Mouse (Mus musculus) liver, postnatal 0 days (tissue): ENCODE measurements around the gene Nr2e3. TPM values are rescaled to one million over a fixed set of nuclear protein-coding genes. Genes with fewer than 3 reads are reported as not detected.
"Not testable (repeated sequence)": the region's sequence is repeated elsewhere in the genome, so short reads cannot be mapped to it uniquely, and the experiment has no call there.

ENCODE experiments used
- ATAC-seq: fragments of 200-750 bp; cut with Nextera tagmentation; 2 replicates; pipeline ENCODE4 v1.8.0; 2017; ENCODE audit warnings: mild to moderate bottlenecking, moderate library complexity
- DNase-seq: peaks from one replicate; pipeline ENCODE4 v3.0.0-alpha.2; 2016
- H3K27ac ChIP-seq: fragments of 300-500 bp; sonication (generic); 2 replicates; pipeline ENCODE4 v1.5.1; 2014; ENCODE audit warnings: antibody characterized with exemption, moderate library complexity, mild to moderate bottlenecking, low read depth
- H3K27me3 ChIP-seq: fragments of 300-500 bp; sonication (generic); 2 replicates; pipeline ENCODE4 v1.6.1; 2014; ENCODE audit warnings: low read length, control low read depth, mixed read lengths; ENCODE audit not compliant: insufficient read depth
- H3K36me3 ChIP-seq: fragments of 300-500 bp; sonication (generic); replicated peaks from 2 replicates; pipeline ENCODE4 v1.6.1; 2014; ENCODE audit warnings: mild to moderate bottlenecking, control low read depth, low read length, moderate library complexity, mixed read lengths; ENCODE audit not compliant: insufficient read depth
- H3K4me1 ChIP-seq: fragments of 300-500 bp; sonication (generic); 2 replicates; pipeline ENCODE4 v1.6.1; 2014; ENCODE audit warnings: antibody characterized with exemption, mild to moderate bottlenecking, control low read depth; ENCODE audit not compliant: insufficient read depth
- H3K4me2 ChIP-seq: fragments of 300-500 bp; sonication (generic); 2 replicates; pipeline ENCODE4 v1.6.1; 2014; ENCODE audit warnings: low read depth, mild to moderate bottlenecking, low read length, moderate library complexity, mixed read lengths
- H3K4me3 ChIP-seq: fragments of 300-500 bp; sonication (generic); 2 replicates; pipeline ENCODE4 v1.5.1; 2014; ENCODE audit warnings: low read depth, low read length
- H3K9ac ChIP-seq: fragments of 300-500 bp; sonication (generic); replicated peaks from 2 replicates; pipeline ENCODE4 v1.6.1; 2014; ENCODE audit warnings: mild to moderate bottlenecking, moderate library complexity
- H3K9me3 ChIP-seq: fragments of 300-500 bp; sonication (generic); 2 replicates; pipeline ENCODE4 v1.6.1; 2016; ENCODE audit warnings: mild to moderate bottlenecking, control low read depth, low read length, mixed read lengths
- CTCF ChIP-seq: sonication (generic); IDR thresholded peaks from 2 replicates; pipeline ENCODE4 v1.5.1; 2016; ENCODE audit warnings: antibody characterized with exemption, low read depth
- EP300 ChIP-seq: IDR thresholded peaks from 2 replicates; pipeline ENCODE4 v1.6.1; 2016; ENCODE audit warnings: antibody characterized with exemption, low read depth, mild to moderate bottlenecking
- WGBS: fragments of 180-500 bp; shearing (Covaris S2); extraction: QIAGEN DNeasy Blood & Tissue Kit; methylation state at CpG from one replicate; pipeline ENCODE4 v1.1.7; 2014; ENCODE audit not compliant: insufficient replicate concordance; 5-methylcytosine and 5-hydroxymethylcytosine counted together
- polyA plus RNA-seq: library from polyadenylated mRNA; unstranded; fragments of >200 nt; fragmentation: Nextera tagmentation; extraction: Ambion mirVana; gene quantifications from 2 replicates; pipeline ENCODE4 v1.2.1, GENCODE M21; 2015

The Nr2e3 gene
- polyA plus RNA-seq, 1 experiment from 2014 or later = not detected

GRCm38 (mm10) chr9:59961201-59961955, 919 bp upstream of the Nr2e3 start:
- H3K9ac ChIP-seq = no peak overlapping the region
- no peak for ATAC-seq

DNA sequence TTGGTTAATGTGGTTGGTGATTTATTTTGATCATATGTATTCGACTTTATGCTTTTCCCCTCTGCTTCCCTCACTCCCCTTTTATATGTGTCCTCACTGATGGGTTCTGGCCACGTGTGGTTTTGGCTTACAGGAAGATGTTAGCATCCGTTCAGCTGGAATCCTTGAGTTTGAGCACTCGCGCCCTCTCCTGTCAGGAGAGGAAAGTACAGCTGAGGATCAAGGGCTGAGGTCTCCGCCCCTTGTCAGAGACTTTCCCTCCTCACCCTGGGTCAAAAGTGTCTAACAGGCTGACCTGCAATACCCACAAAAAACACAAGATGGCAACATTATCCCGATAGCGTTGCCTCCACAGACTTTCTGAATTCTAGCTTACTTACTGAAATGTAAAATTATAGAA, 1.2 kb downstream of the Nr2e3 start:
- Histone ChIP-seq H3K36me3 (no peaks in the 10 kb centered on the region), H3K4me3 (no peak overlapping the region), H3K27ac (no peak overlapping the region), H3K9me3 (no peaks in the 10 kb centered on the region), H3K4me2 (no peak overlapping the region), H3K9ac (no peak overlapping the region), H3K27me3 (no peaks in the 10 kb centered on the region), H3K4me1 (no peaks in the 10 kb centered on the region)
- 3% methylated on average over 8 of the region's 8 CpGs for WGBS
- no peak for TF ChIP-seq EP300
- TF ChIP-seq CTCF = peak; percentile 80
- DNase-seq (peak; percentile 82), ATAC-seq (peak; percentile 73; the same call in 1 of the 2 replicates)

More at GRCm38 (mm10) chr9:59961201-59961955, 919 bp upstream of the Nr2e3 start:
- TF ChIP-seq EP300 = no peak
- no peak for TF ChIP-seq CTCF
- Histone ChIP-seq H3K4me1 (no peaks in the 10 kb centered on the region), H3K4me3 (no peak overlapping the region), H3K36me3 (no peaks in the 10 kb centered on the region), H3K27me3 (no peaks in the 10 kb centered on the region), H3K27ac (no peak overlapping the region), H3K9me3 (no peaks in the 10 kb centered on the region), H3K4me2 (no peak overlapping the region)
- WGBS = 65% methylated on average over 14 of the region's 14 CpGs
- no peak for DNase-seq

DNA sequence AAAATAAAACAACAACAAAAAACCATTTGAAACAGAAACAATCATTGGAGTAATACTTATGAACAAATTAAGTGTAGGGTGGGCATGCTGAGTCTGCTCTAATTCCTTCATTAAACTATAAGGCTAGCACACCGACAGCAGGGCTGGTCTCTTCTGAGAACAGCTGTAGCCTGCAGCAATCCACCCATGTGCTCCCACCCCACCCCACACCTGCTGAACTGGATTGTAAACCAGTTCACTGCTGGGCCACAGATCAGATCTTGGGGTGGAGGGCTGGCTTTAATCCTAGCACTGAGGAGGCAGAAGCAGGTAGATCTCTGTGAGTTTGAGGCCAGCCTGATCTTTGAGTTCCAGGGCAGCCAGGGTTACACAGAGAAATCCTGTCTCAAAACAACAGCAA, 2.3 kb downstream of the Nr2e3 start:
- not testable (repeated sequence) for H3K9me3 ChIP-seq, H3K4me2 ChIP-seq, H3K27ac ChIP-seq, ATAC-seq, H3K36me3 ChIP-seq, H3K27me3 ChIP-seq, H3K9ac ChIP-seq, H3K4me3 ChIP-seq, DNase-seq, H3K4me1 ChIP-seq
- 61% methylated on average over 1 of the region's 1 CpGs for WGBS

DNA sequence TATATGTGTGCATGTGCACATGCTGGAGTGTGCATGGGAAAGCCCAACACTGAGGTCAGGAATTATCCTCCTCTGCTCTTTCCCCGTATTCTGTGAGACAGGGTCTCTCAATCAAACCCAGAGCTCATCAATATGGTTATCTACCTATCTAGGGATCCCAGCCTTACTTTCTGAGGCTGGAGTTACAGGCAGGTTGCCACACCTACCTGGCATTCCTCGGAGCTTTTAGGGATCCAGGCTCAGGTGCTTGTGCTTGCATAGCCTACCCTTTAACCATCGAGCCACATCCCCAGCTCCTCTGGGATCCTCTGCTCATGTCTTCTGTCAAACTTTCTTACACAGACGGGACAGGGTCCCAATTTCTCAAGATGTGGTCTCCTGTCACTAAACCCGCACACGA, 4.0 kb downstream of the Nr2e3 start:
- Histone ChIP-seq H3K4me3 (no peak overlapping the region), H3K36me3 (no peaks in the 10 kb centered on the region), H3K27ac (no peak overlapping the region), H3K4me2 (no peak overlapping the region), H3K4me1 (no peaks in the 10 kb centered on the region), H3K9me3 (no peaks in the 10 kb centered on the region), H3K9ac (no peak overlapping the region), H3K27me3 (peaks cover 2% of the 10 kb centered on the region; the same call in 1 of the 2 replicates)
- TF ChIP-seq EP300 (no peak), CTCF (no peak)
- WGBS = 52% methylated on average over 6 of the region's 6 CpGs
- ATAC-seq (no peak), DNase-seq (no peak)

- 76% methylated on average over 6 of the region's 6 CpGs for WGBS
- Histone ChIP-seq H3K27ac (no peak overlapping the region), H3K4me3 (no peak overlapping the region), H3K4me2 (no peak overlapping the region), H3K9ac (no peak overlapping the region), H3K27me3 (peaks cover 7% of the 10 kb centered on the region; the same call in 1 of the 2 replicates), H3K36me3 (no peaks in the 10 kb centered on the region), H3K4me1 (no peaks in the 10 kb centered on the region), H3K9me3 (no peaks in the 10 kb centered on the region)
- DNase-seq (no peak), ATAC-seq (no peak)
- TF ChIP-seq CTCF (no peak), EP300 (no peak)
Measured at GRCm38 (mm10) chr9:59955692-59956091, 4.8 kb downstream of the Nr2e3 start.

DNA sequence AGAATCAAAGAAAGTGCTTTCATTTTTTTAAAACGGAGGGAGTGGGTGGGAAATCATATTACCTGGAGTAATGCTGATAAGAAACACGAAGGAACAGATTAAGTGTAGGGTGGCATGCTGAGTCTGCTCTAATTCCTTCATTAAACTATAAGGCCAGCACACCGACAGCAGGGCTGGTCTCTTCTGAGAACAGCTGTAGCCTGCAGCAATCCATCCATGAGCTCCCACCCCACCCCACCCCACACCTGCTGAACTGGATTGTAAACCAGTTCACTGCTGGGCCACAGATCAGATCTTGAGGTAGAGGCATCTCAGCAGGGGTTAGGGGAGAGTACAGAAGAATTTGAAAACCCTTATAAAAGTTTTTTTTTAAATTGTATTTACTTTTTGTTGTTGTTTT, 5.3 kb downstream of the Nr2e3 start:
- H3K27ac ChIP-seq = no peak overlapping the region
- 67% methylated on average over 3 of the region's 3 CpGs for WGBS

More for the DNA sequence above, 5.3 kb downstream of the Nr2e3 start:
- Histone ChIP-seq H3K36me3 (no peaks in the 10 kb centered on the region), H3K9me3 (no peaks in the 10 kb centered on the region), H3K4me1 (no peaks in the 10 kb centered on the region), H3K27me3 (peaks cover 11% of the 10 kb centered on the region; the same call in 1 of the 2 replicates), H3K4me2 (no peak overlapping the region), H3K9ac (no peak overlapping the region), H3K4me3 (no peak overlapping the region)
- ATAC-seq = no peak
- TF ChIP-seq CTCF (no peak), EP300 (no peak)
- DNase-seq = no peak
